Mouse (Mus musculus) small intestine, adult 2 months (tissue): ENCODE results near the gene Wfdc1. TPM values are rescaled to one million over a fixed set of nuclear protein-coding genes. Genes with fewer than 3 reads are reported as not detected.

Source experiments
- H3K27ac ChIP-seq: fragments of 200-500 bp; 2 replicates; pipeline ENCODE4 v1.5.1; 2012; ENCODE audit warnings: low read depth, low read length, control low read depth, inconsistent platforms; ENCODE audit not compliant: insufficient read depth
- H3K27me3 ChIP-seq: fragments of 200-500 bp; 2 replicates; pipeline ENCODE4 v1.6.1; 2012; ENCODE audit warnings: mild to moderate bottlenecking, moderate library complexity, low read length, inconsistent platforms; ENCODE audit not compliant: control insufficient read depth, insufficient read depth
- H3K36me3 ChIP-seq: fragments of 200-500 bp; 2 replicates; pipeline ENCODE4 v1.6.1; 2012; ENCODE audit warnings: mild to moderate bottlenecking, low read length, control low read depth, inconsistent platforms; ENCODE audit not compliant: control insufficient read depth, insufficient read depth
- H3K4me1 ChIP-seq: fragments of 200-500 bp; 2 replicates; pipeline ENCODE4 v1.6.1; 2012; ENCODE audit warnings: low read length, inconsistent platforms, mixed read lengths; ENCODE audit not compliant: control insufficient read depth, insufficient read depth, insufficient read length
- H3K4me3 ChIP-seq: fragments of 200-500 bp; 2 replicates; pipeline ENCODE4 v1.5.1; 2012; ENCODE audit warnings: low read depth, mild to moderate bottlenecking, control low read depth, inconsistent platforms, low read length, moderate library complexity
- CTCF ChIP-seq: fragments of 200-500 bp; IDR thresholded peaks from 2 replicates; pipeline ENCODE4 v1.5.1; 2012; ENCODE audit warnings: low read depth, mild to moderate bottlenecking, control low read depth, inconsistent platforms, low read length, moderate library complexity, mixed read lengths; ENCODE audit not compliant: insufficient replicate concordance, insufficient read length; ENCODE audit errors: extremely low read depth
- POLR2A ChIP-seq: fragments of 200-500 bp; IDR thresholded peaks from 2 replicates; pipeline ENCODE4 v1.6.1; 2012; ENCODE audit warnings: low read depth, mild to moderate bottlenecking, control low read depth, inconsistent platforms, low read length, moderate library complexity
- WGBS: fragments of 180-500 bp; shearing (Covaris S2); methylation state at CpG from one replicate; pipeline ENCODE4 v1.1.7; 2018; 5-methylcytosine and 5-hydroxymethylcytosine counted together
- polyA plus RNA-seq: library from polyadenylated mRNA; depleted of rRNA; stranded (reverse); fragments of >200 nt; gene quantifications from 2 replicates; pipeline ENCODE4 v1.2.3, GENCODE M21; 2012

The Wfdc1 gene
- polyA plus RNA-seq, 1 experiment, result 34.5 TPM

GRCm38 (mm10) chr8:119632909-119633308, 33.3 kb upstream of the Wfdc1 start:
- Histone ChIP-seq H3K4me1 (peaks cover 5% of the 10 kb centered on the region), H3K27ac (no peak overlapping the region), H3K4me3 (no peak overlapping the region), H3K27me3 (no peaks in the 10 kb centered on the region), H3K36me3 (no peaks in the 10 kb centered on the region)
- TF ChIP-seq POLR2A, result no peak
- TF ChIP-seq CTCF, result no peak
- WGBS, result 73% methylated on average over 29 of the region's 29 CpGs

- H3K27me3 ChIP-seq, result no peaks in the 10 kb centered on the region
- TF ChIP-seq CTCF (no peak), POLR2A (no peak)
- no peaks in the 10 kb centered on the region for H3K36me3 ChIP-seq
- H3K27ac ChIP-seq, result peak overlapping the region; percentile 34; the same call in 1 of the 2 replicates
- WGBS, result 66% methylated on average over 14 of the region's 14 CpGs
- H3K4me3 ChIP-seq, result no peak overlapping the region
- peaks cover 4% of the 10 kb centered on the region for H3K4me1 ChIP-seq
These were observed 31.4 kb upstream of the Wfdc1 start for GRCm38 (mm10) chr8:119634616-119635336.

- peak within 1 kb of the TSS; percentile 34; the same call in 1 of the 2 replicates for H3K27ac ChIP-seq
- WGBS, result 40% methylated on average over 6 of the region's 6 CpGs
- no peak for TF ChIP-seq CTCF
- TF ChIP-seq POLR2A, result no peak
- no peaks in the 10 kb centered on the region for H3K36me3 ChIP-seq
- peaks cover 4% of the 10 kb centered on the region for H3K4me1 ChIP-seq
- no peaks in the 10 kb centered on the region for H3K27me3 ChIP-seq
- H3K4me3 ChIP-seq, result no peak within 1 kb of the TSS
These were observed 30.8 kb upstream of the Wfdc1 start, which contains the start of gene Kcng4 for GRCm38 (mm10) chr8:119635378-119635777. Gene Kcng4, minus strand, starts transcription at chr8:119635680.

- Histone ChIP-seq H3K4me1 (peaks cover 9% of the 10 kb centered on the region), H3K27ac (no peak overlapping the region), H3K36me3 (no peaks in the 10 kb centered on the region), H3K4me3 (no peak overlapping the region), H3K27me3 (no peaks in the 10 kb centered on the region)
- WGBS, result 37% methylated on average over 2 of the region's 2 CpGs
- TF ChIP-seq CTCF, result no peak
- TF ChIP-seq POLR2A, result no peak
These were observed 30.2 kb upstream of the Wfdc1 start for GRCm38 (mm10) chr8:119635958-119636357.

GRCm38 (mm10) chr8:119636766-119637165, 29.4 kb upstream of the Wfdc1 start:
- Histone ChIP-seq H3K4me1 (peaks cover 12% of the 10 kb centered on the region), H3K36me3 (no peaks in the 10 kb centered on the region), H3K27ac (no peak overlapping the region), H3K4me3 (no peak overlapping the region), H3K27me3 (no peaks in the 10 kb centered on the region)
- no peak for TF ChIP-seq POLR2A
- TF ChIP-seq CTCF, result no peak
- 72% methylated on average over 7 of the region's 7 CpGs for WGBS

- peaks cover 12% of the 10 kb centered on the region for H3K4me1 ChIP-seq
- no peaks in the 10 kb centered on the region for H3K36me3 ChIP-seq
- no peaks in the 10 kb centered on the region for H3K27me3 ChIP-seq
- WGBS, result 94% methylated on average over 4 of the region's 4 CpGs
- no peak overlapping the region for H3K4me3 ChIP-seq
- TF ChIP-seq POLR2A, result no peak
- no peak for TF ChIP-seq CTCF
- H3K27ac ChIP-seq, result no peak overlapping the region
These were observed 28.8 kb upstream of the Wfdc1 start for GRCm38 (mm10) chr8:119637381-119637780.

GRCm38 (mm10) chr8:119638261-119638660, 27.9 kb upstream of the Wfdc1 start:
- Histone ChIP-seq H3K27ac (no peak overlapping the region), H3K27me3 (no peaks in the 10 kb centered on the region), H3K4me3 (no peak overlapping the region), H3K36me3 (no peaks in the 10 kb centered on the region), H3K4me1 (peaks cover 12% of the 10 kb centered on the region)
- WGBS, result 55% methylated on average over 6 of the region's 6 CpGs
- TF ChIP-seq POLR2A (no peak), CTCF (no peak)
